Comparison of ENCODE assay signal across 12 mouse cellular contexts in genomic region chr12:85174016-85174415, GRCm38 (mm10). TPM values are rescaled to one million over a fixed set of nuclear protein-coding genes. Genes with fewer than 3 reads are reported as not detected.
DNase-seq lines count a peak whose midpoint lies in the region; ATAC-seq lines count a peak whose summit lies in the region.
"Had no signal": no experiment of that assay in that cellular context is flagged by ENCODE, and none has a peak within 500 bp of the region (broad histone marks: within the 10 kb centered on the region; RNA-seq: fewer than 3 reads in every experiment).

No protein-coding gene starts in this region.

- no peak for ATAC-seq in forebrain, embryonic 13.5 days
- no peak for ATAC-seq in forebrain, embryonic 16.5 days
- no peak for ATAC-seq in intestine, embryonic 15.5 days
- ATAC-seq in intestine, embryonic 16.5 days: no peak
- ATAC-seq: liver, postnatal 0 days; midbrain, embryonic 15.5 days had no signal

- H3K4me2 ChIP-seq in forebrain, embryonic 13.5 days: 0 out of 2 replicates have a peak overlapping the region, but pooled peaks have one; percentile 64
- H3K4me2 ChIP-seq in forebrain, embryonic 16.5 days (ENCODE audit: low read length): no peak overlapping the region
- H3K4me2 ChIP-seq in intestine, embryonic 15.5 days (replicated peaks): peak overlapping the region; percentile 19; the same call in 1 of the 2 replicates
- no peak overlapping the region for H3K4me2 ChIP-seq in intestine, embryonic 16.5 days (ENCODE audit: low read depth, low read length)

- no peak overlapping the region for H3K4me3 ChIP-seq in forebrain, embryonic 13.5 days
- no peak overlapping the region for H3K4me3 ChIP-seq in forebrain, embryonic 16.5 days (replicated peaks; ENCODE audit: low read length)
- H3K4me3 ChIP-seq in intestine, embryonic 15.5 days (replicated peaks): no peak overlapping the region
- no peak overlapping the region; the same call in 1 of the 2 replicates for H3K4me3 ChIP-seq in intestine, embryonic 16.5 days (ENCODE audit: low read length)
- H3K4me3 ChIP-seq: hindbrain, embryonic 15.5 days; midbrain, embryonic 15.5 days had no signal

- H3K9ac ChIP-seq in forebrain, embryonic 13.5 days: no peak overlapping the region
- H3K9ac ChIP-seq in forebrain, embryonic 16.5 days (replicated peaks; ENCODE audit: low read depth, low read length): no peak overlapping the region
- no peak overlapping the region for H3K9ac ChIP-seq in intestine, embryonic 15.5 days
- no peak overlapping the region; the same call in 1 of the 2 replicates for H3K9ac ChIP-seq in intestine, embryonic 16.5 days (ENCODE audit: low read depth, low read length)
- H3K9ac ChIP-seq: hindbrain, embryonic 15.5 days; liver, postnatal 0 days; midbrain, embryonic 15.5 days had no signal

- WGBS in forebrain, embryonic 13.5 days: 58% methylated on average over 7 of the region's 7 CpGs
- 44% methylated on average over 7 of the region's 7 CpGs for WGBS in forebrain, embryonic 16.5 days
- WGBS in intestine, embryonic 15.5 days: 69% methylated on average over 7 of the region's 7 CpGs
- WGBS in intestine, embryonic 16.5 days: 59% methylated on average over 7 of the region's 7 CpGs

- H3K4me1 ChIP-seq in forebrain, embryonic 13.5 days: peaks cover 53% of the 10 kb centered on the region
- peaks cover 43% of the 10 kb centered on the region for H3K4me1 ChIP-seq in forebrain, embryonic 16.5 days (replicated peaks; ENCODE audit: control insufficient read depth, insufficient read depth, low read length)
- peaks cover 57% of the 10 kb centered on the region for H3K4me1 ChIP-seq in intestine, embryonic 15.5 days (replicated peaks)
- peaks cover 47% of the 10 kb centered on the region for H3K4me1 ChIP-seq in intestine, embryonic 16.5 days (ENCODE audit: control insufficient read depth, insufficient read depth, low read length)

- peaks cover 9% of the 10 kb centered on the region; the same call in 1 of the 2 replicates for H3K27me3 ChIP-seq in forebrain, embryonic 13.5 days
- H3K27me3 ChIP-seq in forebrain, embryonic 16.5 days (replicated peaks; ENCODE audit: control insufficient read depth, insufficient read depth, low read length): no peaks in the 10 kb centered on the region
- H3K27me3 ChIP-seq in intestine, embryonic 15.5 days (replicated peaks): no peaks in the 10 kb centered on the region
- H3K27me3 ChIP-seq in intestine, embryonic 16.5 days (replicated peaks; ENCODE audit: control insufficient read depth, insufficient read depth, low read length): no peaks in the 10 kb centered on the region

- no peaks in the 10 kb centered on the region for H3K36me3 ChIP-seq in forebrain, embryonic 13.5 days (ENCODE audit: poor library complexity, severe bottlenecking)
- no peaks in the 10 kb centered on the region for H3K36me3 ChIP-seq in forebrain, embryonic 16.5 days (ENCODE audit: control insufficient read depth, insufficient read depth)
- no peaks in the 10 kb centered on the region for H3K36me3 ChIP-seq in intestine, embryonic 15.5 days
- H3K36me3 ChIP-seq in intestine, embryonic 16.5 days (ENCODE audit: control insufficient read depth, insufficient read depth, low read length): no peaks in the 10 kb centered on the region
- H3K36me3 ChIP-seq: hindbrain, embryonic 15.5 days; midbrain, embryonic 15.5 days had no signal

- H3K9me3 ChIP-seq in forebrain, embryonic 13.5 days (replicated peaks): no peaks in the 10 kb centered on the region
- no peaks in the 10 kb centered on the region for H3K9me3 ChIP-seq in forebrain, embryonic 16.5 days (ENCODE audit: control insufficient read depth, low read length)
- H3K9me3 ChIP-seq in intestine, embryonic 15.5 days: no peaks in the 10 kb centered on the region
- H3K9me3 ChIP-seq in intestine, embryonic 16.5 days (ENCODE audit: control insufficient read depth, low read length): no peaks in the 10 kb centered on the region
- H3K9me3 ChIP-seq: hindbrain, embryonic 15.5 days; midbrain, embryonic 15.5 days had no signal

- H3K27ac ChIP-seq in forebrain, embryonic 13.5 days: no peak overlapping the region
- no peak overlapping the region for H3K27ac ChIP-seq in forebrain, embryonic 16.5 days (ENCODE audit: low read length)
- H3K27ac ChIP-seq in intestine, embryonic 15.5 days: no peak overlapping the region
- H3K27ac ChIP-seq in intestine, embryonic 16.5 days (ENCODE audit: low read length): no peak overlapping the region
- H3K27ac ChIP-seq: hindbrain, embryonic 15.5 days; midbrain, embryonic 15.5 days had no signal

- DNase-seq in testis, postnatal 10 days (ENCODE audit: low spot score): peak; percentile 41
- DNase-seq in testis, postnatal 14 days (ENCODE audit: low spot score): no peak
- DNase-seq in urinary bladder, postnatal 4 days (ENCODE audit: low spot score in 2 of 2): no peak
- no peak for DNase-seq in right cerebral cortex, postnatal 4 days
- DNase-seq: kidney, postnatal 36 days; liver, postnatal 0 days had no signal

RNA-seq across cellular contexts. Expression of gene Pgf, which starts 3.6 kb away (rescaled TPM):
- polyA plus RNA-seq in forebrain, embryonic 13.5 days (2015; fragmentation: Nextera tagmentation; extraction: Ambion mirVana): 7.0 and 8.3 TPM in 2 replicates
- polyA plus RNA-seq in forebrain, embryonic 16.5 days (2015; fragmentation: Nextera tagmentation; extraction: Ambion mirVana): 5.5 and 7.2 TPM in 2 replicates
- 15.6 and 15.8 TPM in 2 replicates for polyA plus RNA-seq in intestine, embryonic 15.5 days (2015; fragmentation: Nextera tagmentation; extraction: Ambion mirVana)
- polyA plus RNA-seq in intestine, embryonic 16.5 days (2015; fragmentation: Nextera tagmentation; extraction: Ambion mirVana): 12.4 and 14.0 TPM in 2 replicates

RNA-seq across cellular contexts. Expression of gene Rps6kl1, which starts 23.0 kb away (rescaled TPM):
- polyA plus RNA-seq in forebrain, embryonic 13.5 days (2015; fragmentation: Nextera tagmentation; extraction: Ambion mirVana): 8.6 and 12.2 TPM in 2 replicates
- 23.7 and 30.8 TPM in 2 replicates for polyA plus RNA-seq in forebrain, embryonic 16.5 days (2015; fragmentation: Nextera tagmentation; extraction: Ambion mirVana)
- 2.4 and 2.6 TPM in 2 replicates for polyA plus RNA-seq in intestine, embryonic 15.5 days (2015; fragmentation: Nextera tagmentation; extraction: Ambion mirVana)
- 2.4 TPM in 2 replicates for polyA plus RNA-seq in intestine, embryonic 16.5 days (2015; fragmentation: Nextera tagmentation; extraction: Ambion mirVana)

RNA-seq across cellular contexts. Expression of gene Eif2b2, which starts 45.3 kb away (rescaled TPM):
- polyA plus RNA-seq in forebrain, embryonic 13.5 days (2015; fragmentation: Nextera tagmentation; extraction: Ambion mirVana): 93.1 and 100 TPM in 2 replicates
- polyA plus RNA-seq in forebrain, embryonic 16.5 days (2015; fragmentation: Nextera tagmentation; extraction: Ambion mirVana): 76.9 and 86.3 TPM in 2 replicates
- polyA plus RNA-seq in intestine, embryonic 15.5 days (2015; fragmentation: Nextera tagmentation; extraction: Ambion mirVana): 66.8 and 72.0 TPM in 2 replicates
- polyA plus RNA-seq in intestine, embryonic 16.5 days (2015; fragmentation: Nextera tagmentation; extraction: Ambion mirVana): 67.6 and 74.8 TPM in 2 replicates

Comparison
In these comparisons a context has a peak if more than half of its experiments do, and no peak if none do; other contexts are left out.
1. H3K4me2 ChIP-seq: peak in forebrain, embryonic 13.5 days (single experiment) and intestine, embryonic 15.5 days (single experiment); none in forebrain, embryonic 16.5 days (single experiment) and intestine, embryonic 16.5 days (single experiment).